Mouse (Mus musculus) spleen, adult 12 weeks (tissue): Measurements from ENCODE around the gene Cwc25.

Experiments used
- DNase-seq: peaks from one replicate; pipeline ENCODE4 v3.0.0; 2022; ENCODE audit warnings: low spot score

Gene Cwc25

DNA sequence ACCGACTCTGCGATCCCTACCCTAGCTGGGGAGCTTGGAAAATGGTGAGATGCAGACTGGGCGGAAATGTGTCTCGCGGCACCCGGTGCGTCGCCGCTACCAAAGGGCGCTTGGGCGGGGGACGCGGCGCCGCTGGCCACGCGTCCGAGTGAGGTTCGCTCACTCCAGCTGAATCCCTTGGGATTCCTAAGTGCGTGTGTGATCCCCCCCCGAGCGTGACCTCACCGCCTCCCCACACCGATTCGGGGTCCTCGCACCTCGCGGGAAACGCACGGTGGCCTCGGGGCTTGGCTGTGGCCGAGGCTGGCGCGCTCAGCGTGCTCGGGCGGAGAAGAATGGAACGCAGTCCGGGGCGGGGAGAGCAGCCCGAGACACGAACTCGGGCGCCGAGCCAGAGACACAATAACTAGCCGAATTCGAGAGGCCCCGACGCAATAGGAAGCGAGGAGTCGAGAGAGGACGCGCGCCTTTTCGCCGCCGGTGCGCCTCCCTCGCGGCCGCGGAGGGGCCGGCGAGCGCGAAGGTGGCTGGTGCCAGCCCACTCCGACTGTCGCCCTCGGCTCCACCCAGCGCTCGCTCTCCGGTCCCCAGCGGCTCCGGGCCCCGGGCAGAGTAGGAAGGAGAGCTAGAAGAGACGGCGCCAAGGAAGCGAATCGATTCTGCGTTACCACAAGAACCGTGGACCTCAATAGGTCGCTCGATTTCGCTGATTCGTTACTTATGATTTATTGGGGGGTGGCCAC, 66.2 kb downstream of the Cwc25 start, which contains the start of gene Pcgf2:
Gene Pcgf2, minus strand, starts transcription at position 495 of the 743 bp plus-strand sequence.
- DNase-seq, result no peak

GRCm38 (mm10) chr11:97699626-97700002, 66.7 kb downstream of the Cwc25 start:
- no peak for DNase-seq

GRCm38 (mm10) chr11:97698741-97699611, 67.4 kb downstream of the Cwc25 start:
- DNase-seq, result no peak

- no peak for DNase-seq
Observed at GRCm38 (mm10) chr11:97697891-97698529, 68.3 kb downstream of the Cwc25 start.

- DNase-seq, result no peak
Observed at GRCm38 (mm10) chr11:97697199-97697890, 69.0 kb downstream of the Cwc25 start.

DNA sequence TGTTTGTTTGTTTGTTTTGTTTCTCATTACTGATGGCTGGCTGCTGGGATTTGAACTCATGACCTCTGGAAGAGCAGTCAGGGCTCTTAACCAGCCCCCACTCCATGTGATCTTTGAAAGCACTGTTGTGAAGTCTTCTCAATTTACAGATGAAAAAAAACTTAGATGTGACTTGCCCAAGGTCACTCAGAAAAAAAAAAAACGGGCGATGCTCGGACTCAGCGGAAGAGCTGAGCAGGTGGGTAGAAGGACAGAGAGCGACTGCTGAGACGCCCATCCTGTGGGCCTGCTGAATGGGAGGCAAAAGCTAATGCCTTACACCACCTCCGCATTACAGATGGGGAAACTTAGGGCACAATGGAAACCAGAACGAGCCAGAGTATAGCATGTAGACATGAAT, 69.7 kb downstream of the Cwc25 start:
- DNase-seq, result no peak

DNA sequence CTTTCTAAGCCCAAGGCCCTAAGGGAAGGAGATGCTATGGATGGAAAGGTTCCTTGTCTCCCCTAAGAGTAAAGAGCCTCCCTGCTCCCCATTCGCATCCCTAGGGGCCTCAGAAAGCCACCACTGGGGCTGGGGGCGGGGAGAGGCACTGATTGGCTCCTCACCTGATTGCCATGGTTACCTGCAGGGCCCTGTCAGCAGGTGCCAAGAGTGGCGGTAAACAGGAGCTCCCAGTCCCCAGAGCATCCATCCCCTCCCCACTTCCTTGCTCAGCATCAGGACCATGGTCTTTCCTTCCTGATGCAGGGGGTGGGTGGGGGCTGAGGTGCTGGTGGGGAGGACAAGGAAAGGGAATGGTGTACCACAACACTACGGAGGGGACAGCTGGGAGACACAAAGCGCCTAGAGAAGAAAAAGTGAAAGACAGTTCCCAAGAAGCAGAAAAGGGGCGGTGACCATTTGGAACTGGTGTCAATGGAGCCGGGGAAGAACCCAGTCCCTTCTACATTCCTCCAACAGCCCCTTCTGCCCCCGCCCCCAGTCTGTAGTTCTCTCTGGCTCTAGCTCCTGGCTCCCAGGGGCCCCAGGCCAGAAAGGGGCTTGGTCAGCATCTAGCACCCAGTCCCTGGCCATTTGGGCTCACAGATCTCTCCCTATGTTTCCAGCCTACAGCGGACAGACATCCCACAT, 70.5 kb downstream of the Cwc25 start:
- no peak for DNase-seq
